Mouse (Mus musculus) liver, embryonic 16.5 days (tissue): ENCODE data around the gene Olfr1357. TPM values are rescaled to one million over a fixed set of nuclear protein-coding genes. Genes with fewer than 3 reads are reported as not detected.

Experiments
- ATAC-seq: fragments of 200-750 bp; cut with Nextera tagmentation; 2 replicates; pipeline ENCODE4 v1.8.0; 2017; ENCODE audit warnings: low read depth, mild to moderate bottlenecking, moderate number of reproducible peaks, moderate library complexity
- H3K27ac ChIP-seq: fragments of 300-500 bp; sonication (generic); 2 replicates; pipeline ENCODE4 v1.5.1; 2014; ENCODE audit warnings: mild to moderate bottlenecking, low read length
- H3K27me3 ChIP-seq: fragments of 300-500 bp; sonication (generic); 2 replicates; pipeline ENCODE4 v1.6.1; 2014; ENCODE audit warnings: low read depth, low read length, mixed read lengths; ENCODE audit not compliant: control insufficient read depth, insufficient read depth
- H3K36me3 ChIP-seq: fragments of 300-500 bp; sonication (generic); 2 replicates; pipeline ENCODE4 v1.6.1; 2014; ENCODE audit warnings: mild to moderate bottlenecking; ENCODE audit not compliant: control insufficient read depth, insufficient read depth
- H3K4me1 ChIP-seq: fragments of 300-500 bp; sonication (generic); 2 replicates; pipeline ENCODE4 v1.6.1; 2014; ENCODE audit warnings: low read depth, low read length, mixed read lengths; ENCODE audit not compliant: control insufficient read depth
- H3K4me2 ChIP-seq: fragments of 300-500 bp; sonication (generic); 2 replicates; pipeline ENCODE4 v1.6.1; 2014; ENCODE audit warnings: low read depth, low read length, mixed read lengths
- H3K4me3 ChIP-seq: fragments of 300-500 bp; sonication (generic); 2 replicates; pipeline ENCODE4 v1.5.1; 2014; ENCODE audit warnings: low read depth, mild to moderate bottlenecking, low read length
- H3K9ac ChIP-seq: fragments of 300-500 bp; sonication (generic); 2 replicates; pipeline ENCODE4 v1.6.1; 2014; ENCODE audit warnings: low read depth, low read length
- H3K9me3 ChIP-seq: fragments of 300-500 bp; sonication (generic); replicated peaks from 2 replicates; pipeline ENCODE4 v1.6.1; 2016; ENCODE audit warnings: low read length; ENCODE audit not compliant: control insufficient read depth
- WGBS: fragments of 180-500 bp; shearing (Covaris S2); extraction: QIAGEN DNeasy Blood & Tissue Kit; methylation state at CpG from one replicate; pipeline ENCODE4 v1.1.7; 2014; ENCODE audit not compliant: insufficient replicate concordance; 5-methylcytosine and 5-hydroxymethylcytosine counted together
- polyA plus RNA-seq: library from polyadenylated mRNA; unstranded; fragments of >200 nt; fragmentation: Nextera tagmentation; extraction: Ambion mirVana; gene quantifications from 2 replicates; pipeline ENCODE4 v1.2.1, GENCODE M21; 2015

Gene Olfr1357
- polyA plus RNA-seq, 1 experiment from 2014 or later, result not detected

GRCm38 (mm10) chr10:78575105-78575632 is 42.7 kb downstream of the Olfr1357 start:
- H3K9ac ChIP-seq, result peak overlapping the region; percentile 78
- 6% methylated on average over 13 of the region's 13 CpGs for WGBS
- peak; percentile 10 for ATAC-seq
- H3K27me3 ChIP-seq, result no peaks in the 10 kb centered on the region
- peak overlapping the region; percentile 96 for H3K4me2 ChIP-seq
- peaks cover 22% of the 10 kb centered on the region for H3K4me1 ChIP-seq
- peak overlapping the region; percentile 80 for H3K4me3 ChIP-seq
- no peaks in the 10 kb centered on the region; the same call in 1 of the 2 replicates for H3K36me3 ChIP-seq
- H3K9me3 ChIP-seq, result no peaks in the 10 kb centered on the region
- peak overlapping the region; percentile 81 for H3K27ac ChIP-seq

- Histone ChIP-seq H3K27me3 (no peaks in the 10 kb centered on the region), H3K4me3 (peak within 1 kb of the TSS; percentile 80), H3K27ac (peak within 1 kb of the TSS; percentile 89), H3K9me3 (no peaks in the 10 kb centered on the region), H3K36me3 (no peaks in the 10 kb centered on the region), H3K4me1 (peaks cover 22% of the 10 kb centered on the region), H3K4me2 (peak within 1 kb of the TSS; percentile 96), H3K9ac (peak within 1 kb of the TSS; percentile 78)
- WGBS, result under 1% methylated on average over 51 of the region's 51 CpGs
- ATAC-seq, result peak; percentile 86
Measured at GRCm38 (mm10) chr10:78574250-78575104, 43.4 kb downstream of the Olfr1357 start, which contains the start of gene Ilvbl. Gene Ilvbl (plus strand): TSS chr10:78574346.

GRCm38 (mm10) chr10:78573226-78573625 is 44.6 kb downstream of the Olfr1357 start:
- Histone ChIP-seq H3K4me1 (peaks cover 22% of the 10 kb centered on the region), H3K9ac (no peak overlapping the region), H3K9me3 (no peaks in the 10 kb centered on the region), H3K36me3 (no peaks in the 10 kb centered on the region), H3K27me3 (no peaks in the 10 kb centered on the region), H3K4me3 (no peak overlapping the region), H3K4me2 (no peak overlapping the region), H3K27ac (no peak overlapping the region)
- no peak for ATAC-seq
- 70% methylated on average over 3 of the region's 3 CpGs for WGBS

GRCm38 (mm10) chr10:78570897-78571296 is 47.0 kb downstream of the Olfr1357 start:
- H3K36me3 ChIP-seq, result no peaks in the 10 kb centered on the region
- H3K27me3 ChIP-seq, result no peaks in the 10 kb centered on the region
- H3K9me3 ChIP-seq, result no peaks in the 10 kb centered on the region
- no peak for ATAC-seq
- H3K9ac ChIP-seq, result no peak overlapping the region
- peaks cover 14% of the 10 kb centered on the region for H3K4me1 ChIP-seq
- no peak overlapping the region for H3K4me3 ChIP-seq
- WGBS, result 58% methylated on average over 2 of the region's 2 CpGs
- no peak overlapping the region for H3K4me2 ChIP-seq
- no peak overlapping the region for H3K27ac ChIP-seq

GRCm38 (mm10) chr10:78570416-78570815 is 47.5 kb downstream of the Olfr1357 start:
- H3K4me1 ChIP-seq, result peaks cover 9% of the 10 kb centered on the region
- no peak for ATAC-seq
- WGBS, result 53% methylated on average over 6 of the region's 6 CpGs
- H3K9ac ChIP-seq, result no peak overlapping the region
- no peaks in the 10 kb centered on the region for H3K9me3 ChIP-seq
- no peak overlapping the region for H3K4me3 ChIP-seq
- no peaks in the 10 kb centered on the region for H3K27me3 ChIP-seq
- no peak overlapping the region for H3K4me2 ChIP-seq
- no peak overlapping the region for H3K27ac ChIP-seq
- no peaks in the 10 kb centered on the region for H3K36me3 ChIP-seq

- H3K27ac ChIP-seq, result no peak overlapping the region
- H3K9ac ChIP-seq, result no peak overlapping the region
- H3K36me3 ChIP-seq, result no peaks in the 10 kb centered on the region
- ATAC-seq, result no peak
- no peak overlapping the region for H3K4me3 ChIP-seq
- no peaks in the 10 kb centered on the region for H3K9me3 ChIP-seq
- H3K27me3 ChIP-seq, result no peaks in the 10 kb centered on the region
- WGBS, result 40% methylated on average over 3 of the region's 3 CpGs
- no peak overlapping the region for H3K4me2 ChIP-seq
- H3K4me1 ChIP-seq, result peaks cover 4% of the 10 kb centered on the region
Measured at GRCm38 (mm10) chr10:78569686-78570085, 48.2 kb downstream of the Olfr1357 start.

GRCm38 (mm10) chr10:78569191-78569590 is 48.7 kb downstream of the Olfr1357 start:
- H3K36me3 ChIP-seq, result no peaks in the 10 kb centered on the region
- 69% methylated on average over 3 of the region's 3 CpGs for WGBS
- no peaks in the 10 kb centered on the region for H3K27me3 ChIP-seq
- no peak overlapping the region for H3K27ac ChIP-seq
- H3K4me3 ChIP-seq, result no peak overlapping the region
- no peaks in the 10 kb centered on the region for H3K9me3 ChIP-seq
- H3K4me2 ChIP-seq, result no peak overlapping the region
- H3K9ac ChIP-seq, result no peak overlapping the region
- no peak for ATAC-seq
- H3K4me1 ChIP-seq, result peaks cover 3% of the 10 kb centered on the region

GRCm38 (mm10) chr10:78565070-78565469 is 52.8 kb downstream of the Olfr1357 start:
- Histone ChIP-seq H3K27me3 (no peaks in the 10 kb centered on the region), H3K4me1 (no peaks in the 10 kb centered on the region), H3K27ac (no peak overlapping the region), H3K9me3 (no peaks in the 10 kb centered on the region), H3K36me3 (no peaks in the 10 kb centered on the region), H3K9ac (no peak overlapping the region), H3K4me2 (no peak overlapping the region), H3K4me3 (no peak overlapping the region)
- 63% methylated on average over 1 of the region's 1 CpGs for WGBS
- ATAC-seq, result no peak
